8 mouse cellular contexts compared by ENCODE assay signal in the genomic region with DNA sequence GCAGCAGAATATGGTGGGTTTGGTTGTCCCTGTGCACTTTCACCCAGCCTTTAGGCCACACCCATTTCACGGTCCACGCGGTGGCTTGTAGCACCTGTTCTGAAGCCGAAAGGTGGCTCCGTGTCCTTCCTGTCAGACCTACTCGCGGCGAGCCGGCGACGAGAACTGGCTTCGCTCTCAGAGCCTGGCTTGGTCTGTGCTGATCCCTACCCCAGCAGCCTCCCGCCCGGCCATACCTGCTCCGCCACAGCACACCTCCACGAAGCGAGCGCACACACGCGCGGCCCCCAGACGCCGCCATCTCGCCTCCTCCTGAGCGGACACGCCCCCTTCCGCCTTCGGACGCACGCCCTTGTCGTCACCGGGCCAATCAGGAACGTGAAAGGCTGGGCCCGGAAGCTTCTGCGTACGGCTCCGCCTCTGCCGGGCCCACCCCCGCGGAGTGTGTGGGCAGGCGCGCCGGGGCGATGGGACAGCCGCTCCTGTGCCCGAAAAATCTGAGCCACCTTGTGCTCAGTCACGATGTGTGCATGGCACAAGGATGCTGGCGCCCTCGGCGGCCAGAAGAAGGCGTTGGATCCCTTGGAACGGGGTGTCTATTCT. TPM values are rescaled to one million over a fixed set of nuclear protein-coding genes. Genes with fewer than 3 reads are reported as not detected.
DNase-seq lines count a peak whose midpoint lies in the region; ATAC-seq lines count a peak whose summit lies in the region.

Gene Pisd, minus strand, starts transcription at position 334 of the 603 bp plus-strand sequence.

- H3K27me3 ChIP-seq in lung, embryonic 16.5 days (ENCODE audit: control insufficient read depth, insufficient read depth, low read depth, low read length): no peaks in the 10 kb centered on the region

- H3K4me2 ChIP-seq in lung, embryonic 16.5 days (ENCODE audit: low read depth, low read length): peak within 1 kb of the TSS; percentile 80

- peaks cover 3% of the 10 kb centered on the region; the same call in 1 of the 2 replicates for H3K36me3 ChIP-seq in lung, embryonic 16.5 days (ENCODE audit: control insufficient read depth, insufficient read depth, low read length)

- ATAC-seq in hematopoietic stem cell, adult 5-6 weeks (replicated peaks in 1 of 2; ENCODE audit: insufficient read depth in 1 of 2, low FRiP score in 2 of 2, low TSS enrichment in 1 of 2, low read depth in 1 of 2, poor library complexity in 2 of 2, severe bottlenecking in 2 of 2): peak; percentile 100
- peak; percentile 100 for ATAC-seq in lung, embryonic 16.5 days (ENCODE audit: low read depth)

- peak; percentile 78 for DNase-seq in MEL-GATA-1-ER (ENCODE audit: extremely low read depth, low read depth)
- peak; percentile 95 for DNase-seq in cerebellum, adult 8-10 months
- DNase-seq in forelimb bud, embryonic 11.5 days (ENCODE audit: low read depth, low spot score): peak; percentile 89
- DNase-seq in layer of hippocampus, adult 9-10 months (ENCODE audit: low spot score): peak; percentile 83
- DNase-seq in ovary, postnatal 10 days (ENCODE audit: low spot score): peak; percentile 82
- peak; percentile 91 to 94 for DNase-seq in thymus, postnatal 10 days (ENCODE audit: low spot score in 2 of 2)

- no peaks in the 10 kb centered on the region for H3K9me3 ChIP-seq in lung, embryonic 16.5 days (ENCODE audit: control insufficient read depth, low read length)

- H3K4me1 ChIP-seq in lung, embryonic 16.5 days (replicated peaks; ENCODE audit: control insufficient read depth, insufficient read depth, low read length): peaks cover 10% of the 10 kb centered on the region

- peak within 1 kb of the TSS; percentile 51 for H3K27ac ChIP-seq in lung, embryonic 16.5 days (ENCODE audit: low read length)

- H3K9ac ChIP-seq in lung, embryonic 16.5 days (ENCODE audit: low read length): peak within 1 kb of the TSS; percentile 71

- H3K4me3 ChIP-seq in lung, embryonic 16.5 days (ENCODE audit: low read length): peak within 1 kb of the TSS; percentile 68

- 0% methylated on average over 52 of the region's 52 CpGs for WGBS in lung, embryonic 16.5 days

RNA-seq across cellular contexts. Expression of gene Pisd, which starts in this region (rescaled TPM):
- total RNA-seq in hematopoietic stem cell, adult 5-6 weeks (2017): 19.7 and 35.3 TPM in 2 replicates
- polyA plus RNA-seq in lung, embryonic 16.5 days (2015; fragmentation: Nextera tagmentation; extraction: Ambion mirVana): 65.1 and 67.0 TPM in 2 replicates

Comparison
In these comparisons a context has a peak if more than half of its experiments do, and no peak if none do; other contexts are left out.
1. Peak in every context shown above with its lines: DNase-seq, ATAC-seq, H3K4me3 ChIP-seq and H3K27ac ChIP-seq.